Mouse (Mus musculus): ENCODE measurements at regions not wholly inside any gene's neighbourhood (a gene's known extent, or its start where the extent isn't known, plus 50 kb on each side); places are given as distances from the start of the nearest gene placed in this dataset.

GRCm38 (mm10) chr4:101358525-101358924 is 60.6 kb upstream of the Ak4 start:
- no peak for TF ChIP-seq CTCF (IDR thresholded peaks at IDR 0.05; ENCODE audit: control insufficient read depth, insufficient read depth, insufficient replicate concordance, low read depth, low read length)
- no peak for TF ChIP-seq POLR2A (IDR thresholded peaks at IDR 0.05; ENCODE audit: control insufficient read depth, low read depth, low read length)
- Histone ChIP-seq H3K27ac (ENCODE audit: control insufficient read depth, insufficient read depth, low read depth, low read length) (no peak overlapping the region), H3K4me1 (ENCODE audit: control insufficient read depth, insufficient read depth, low read length) (peaks cover 16% of the 10 kb centered on the region), H3K27me3 (ENCODE audit: control insufficient read depth, insufficient read depth, low read length) (no peaks in the 10 kb centered on the region; the same call in none of the 2 replicates), H3K36me3 (ENCODE audit: control insufficient read depth, insufficient read depth, low read length) (no peaks in the 10 kb centered on the region), H3K4me3 (ENCODE audit: control insufficient read depth, low read depth, low read length) (no peak overlapping the region)

GRCm38 (mm10) chr4:101357923-101358322 is 61.2 kb upstream of the Ak4 start:
- no peak overlapping the region; the same call in 1 of the 2 replicates for H3K4me3 ChIP-seq (ENCODE audit: control insufficient read depth, low read depth, low read length)
- peak overlapping the region; percentile 90 for H3K27ac ChIP-seq (ENCODE audit: control insufficient read depth, insufficient read depth, low read depth, low read length)
- no peaks in the 10 kb centered on the region for H3K36me3 ChIP-seq (ENCODE audit: control insufficient read depth, insufficient read depth, low read length)
- TF ChIP-seq CTCF (IDR thresholded peaks at IDR 0.05; ENCODE audit: control insufficient read depth, insufficient read depth, insufficient replicate concordance, low read depth, low read length) (no peak), POLR2A (IDR thresholded peaks at IDR 0.05; ENCODE audit: control insufficient read depth, low read depth, low read length) (no peak)
- H3K27me3 ChIP-seq (ENCODE audit: control insufficient read depth, insufficient read depth, low read length), result no peaks in the 10 kb centered on the region; the same call in none of the 2 replicates
- peaks cover 16% of the 10 kb centered on the region for H3K4me1 ChIP-seq (ENCODE audit: control insufficient read depth, insufficient read depth, low read length)

- Histone ChIP-seq H3K27ac (ENCODE audit: control insufficient read depth, insufficient read depth, low read depth, low read length) (peak overlapping the region; percentile 90), H3K4me1 (ENCODE audit: control insufficient read depth, insufficient read depth, low read length) (peaks cover 16% of the 10 kb centered on the region), H3K4me3 (ENCODE audit: control insufficient read depth, low read depth, low read length) (peak overlapping the region; percentile 90), H3K36me3 (ENCODE audit: control insufficient read depth, insufficient read depth, low read length) (no peaks in the 10 kb centered on the region), H3K27me3 (ENCODE audit: control insufficient read depth, insufficient read depth, low read length) (no peaks in the 10 kb centered on the region; the same call in none of the 2 replicates)
- no peak for TF ChIP-seq POLR2A (IDR thresholded peaks at IDR 0.05; ENCODE audit: control insufficient read depth, low read depth, low read length)
- no peak for TF ChIP-seq CTCF (IDR thresholded peaks at IDR 0.05; ENCODE audit: control insufficient read depth, insufficient read depth, insufficient replicate concordance, low read depth, low read length)
These were observed 61.9 kb upstream of the Ak4 start for GRCm38 (mm10) chr4:101356954-101357891.

GRCm38 (mm10) chr4:101356093-101356953 is 62.8 kb upstream of the Ak4 start:
- Histone ChIP-seq H3K4me3 (ENCODE audit: control insufficient read depth, low read depth, low read length) (peak overlapping the region; percentile 90), H3K27me3 (ENCODE audit: control insufficient read depth, insufficient read depth, low read length) (no peaks in the 10 kb centered on the region; the same call in none of the 2 replicates), H3K36me3 (ENCODE audit: control insufficient read depth, insufficient read depth, low read length) (no peaks in the 10 kb centered on the region), H3K27ac (ENCODE audit: control insufficient read depth, insufficient read depth, low read depth, low read length) (peak overlapping the region; percentile 93), H3K4me1 (ENCODE audit: control insufficient read depth, insufficient read depth, low read length) (peaks cover 16% of the 10 kb centered on the region)
- TF ChIP-seq CTCF (IDR thresholded peaks at IDR 0.05; ENCODE audit: control insufficient read depth, insufficient read depth, insufficient replicate concordance, low read depth, low read length), result no peak
- TF ChIP-seq POLR2A (IDR thresholded peaks at IDR 0.05; ENCODE audit: control insufficient read depth, low read depth, low read length), result peak; percentile 72

GRCm38 (mm10) chr4:101355431-101356092 is 63.5 kb upstream of the Ak4 start:
- Histone ChIP-seq H3K4me1 (ENCODE audit: control insufficient read depth, insufficient read depth, low read length) (peaks cover 16% of the 10 kb centered on the region), H3K27me3 (ENCODE audit: control insufficient read depth, insufficient read depth, low read length) (no peaks in the 10 kb centered on the region; the same call in none of the 2 replicates), H3K4me3 (ENCODE audit: control insufficient read depth, low read depth, low read length) (peak overlapping the region; percentile 90), H3K36me3 (ENCODE audit: control insufficient read depth, insufficient read depth, low read length) (no peaks in the 10 kb centered on the region), H3K27ac (ENCODE audit: control insufficient read depth, insufficient read depth, low read depth, low read length) (peak overlapping the region; percentile 93)
- no peak for TF ChIP-seq POLR2A (IDR thresholded peaks at IDR 0.05; ENCODE audit: control insufficient read depth, low read depth, low read length)
- TF ChIP-seq CTCF (IDR thresholded peaks at IDR 0.05; ENCODE audit: control insufficient read depth, insufficient read depth, insufficient replicate concordance, low read depth, low read length), result no peak

- H3K27ac ChIP-seq (ENCODE audit: control insufficient read depth, insufficient read depth, low read depth, low read length), result peak overlapping the region; percentile 93
These were observed 64.1 kb upstream of the Ak4 start for GRCm38 (mm10) chr4:101354951-101355350.

More at GRCm38 (mm10) chr4:101354951-101355350, 64.1 kb upstream of the Ak4 start:
- Histone ChIP-seq H3K36me3 (ENCODE audit: control insufficient read depth, insufficient read depth, low read length) (no peaks in the 10 kb centered on the region), H3K4me3 (ENCODE audit: control insufficient read depth, low read depth, low read length) (peak overlapping the region; percentile 90), H3K4me1 (ENCODE audit: control insufficient read depth, insufficient read depth, low read length) (peaks cover 16% of the 10 kb centered on the region), H3K27me3 (ENCODE audit: control insufficient read depth, insufficient read depth, low read length) (no peaks in the 10 kb centered on the region; the same call in none of the 2 replicates)
- no peak for TF ChIP-seq CTCF (IDR thresholded peaks at IDR 0.05; ENCODE audit: control insufficient read depth, insufficient read depth, insufficient replicate concordance, low read depth, low read length)
- TF ChIP-seq POLR2A (IDR thresholded peaks at IDR 0.05; ENCODE audit: control insufficient read depth, low read depth, low read length), result no peak

Measured in testis, adult 2 months (tissue).